9 mouse cellular contexts compared by ENCODE assay signal in genomic region chr17:25114908-25115645, GRCm38 (mm10). TPM values are rescaled to one million over a fixed set of nuclear protein-coding genes. Genes with fewer than 3 reads are reported as not detected.
A peak's percentile ranks its signal among the peaks of the same experiment; 100 is the strongest.
DNase-seq lines count a peak whose midpoint lies in the region; ATAC-seq and TF ChIP-seq lines count a peak whose summit lies in the region.
"Had no signal": no experiment of that assay in that cellular context is flagged by ENCODE, and none has a peak within 500 bp of the region (broad histone marks: within the 10 kb centered on the region; RNA-seq: fewer than 3 reads in every experiment).

No protein-coding gene starts in this region.

- H3K4me1 ChIP-seq in cerebellum, adult 2 months (ENCODE audit: control insufficient read depth, insufficient read depth, low read length): peaks cover 27% of the 10 kb centered on the region
- peaks cover 10% of the 10 kb centered on the region for H3K4me1 ChIP-seq in testis, adult 2 months (ENCODE audit: control insufficient read depth, insufficient read depth, low read length)
- peaks cover 39% of the 10 kb centered on the region for H3K4me1 ChIP-seq in liver, embryonic 15.5 days (replicated peaks)
- peaks cover 11% of the 10 kb centered on the region for H3K4me1 ChIP-seq in stomach, embryonic 16.5 days (ENCODE audit: control insufficient read depth, insufficient read depth, low read length)

- no peaks in the 10 kb centered on the region for H3K36me3 ChIP-seq in testis, adult 2 months (ENCODE audit: control insufficient read depth, insufficient read depth, low read length)
- H3K36me3 ChIP-seq in liver, embryonic 15.5 days (replicated peaks): peaks cover 11% of the 10 kb centered on the region; the same call in 1 of the 2 replicates
- H3K36me3 ChIP-seq in stomach, embryonic 16.5 days (ENCODE audit: control insufficient read depth, insufficient read depth, low read length): no peaks in the 10 kb centered on the region

- H3K27ac ChIP-seq in cerebellum, adult 2 months (ENCODE audit: insufficient read depth, low read length): peak overlapping the region; percentile 94
- H3K27ac ChIP-seq in testis, adult 2 months (ENCODE audit: control insufficient read depth, insufficient read depth, low read depth, low read length): peak overlapping the region; percentile 89
- H3K27ac ChIP-seq in liver, embryonic 15.5 days (replicated peaks): peak overlapping the region; percentile 85
- peak overlapping the region; percentile 96 for H3K27ac ChIP-seq in stomach, embryonic 16.5 days (ENCODE audit: low read length)

- WGBS in cerebellum, adult 2 months: 4% methylated on average over 23 of the region's 23 CpGs
- 9% methylated on average over 23 of the region's 23 CpGs for WGBS in liver, embryonic 15.5 days (ENCODE audit: insufficient replicate concordance)
- WGBS in stomach, embryonic 16.5 days: 9% methylated on average over 23 of the region's 23 CpGs

- peak overlapping the region; percentile 79 for H3K4me3 ChIP-seq in cerebellum, adult 2 months (replicated peaks; ENCODE audit: insufficient read depth, low read depth, low read length)
- H3K4me3 ChIP-seq in testis, adult 2 months (ENCODE audit: control insufficient read depth, low read depth, low read length): peak overlapping the region; percentile 89
- H3K4me3 ChIP-seq in liver, embryonic 15.5 days (replicated peaks): peak overlapping the region; percentile 74
- H3K4me3 ChIP-seq in stomach, embryonic 16.5 days (replicated peaks; ENCODE audit: low read length): peak overlapping the region; percentile 51

- DNase-seq in cerebellum, adult 2 months: peak in 1 of 2 experiments; percentile 32
- DNase-seq in cerebellum, adult 9-11 months: no peak
- DNase-seq in testis, postnatal 14 days (ENCODE audit: low spot score): no peak
- no peak for DNase-seq in urinary bladder, postnatal 14 days (ENCODE audit: low spot score)

- no peaks in the 10 kb centered on the region for H3K27me3 ChIP-seq in cerebellum, adult 2 months (ENCODE audit: control insufficient read depth, insufficient read depth, low read length)
- H3K27me3 ChIP-seq in testis, adult 2 months (ENCODE audit: control insufficient read depth, insufficient read depth, low read length): no peaks in the 10 kb centered on the region
- peaks cover 8% of the 10 kb centered on the region for H3K27me3 ChIP-seq in liver, embryonic 15.5 days
- no peaks in the 10 kb centered on the region for H3K27me3 ChIP-seq in stomach, embryonic 16.5 days (ENCODE audit: control insufficient read depth, insufficient read depth, low read length)

- H3K9ac ChIP-seq in liver, embryonic 15.5 days: peak overlapping the region; percentile 69
- H3K9ac ChIP-seq in stomach, embryonic 16.5 days (ENCODE audit: low read length): peak overlapping the region; percentile 69

- no peaks in the 10 kb centered on the region for H3K9me3 ChIP-seq in liver, embryonic 15.5 days (replicated peaks)
- H3K9me3 ChIP-seq in stomach, embryonic 16.5 days (replicated peaks; ENCODE audit: control insufficient read depth, low read length): no peaks in the 10 kb centered on the region

- no peak for TF ChIP-seq CTCF in cerebellum, adult 2 months (IDR thresholded peaks at IDR 0.05; ENCODE audit: borderline replicate concordance, insufficient read depth, low read depth, low read length)
- no peak for TF ChIP-seq CTCF in testis, adult 2 months (IDR thresholded peaks at IDR 0.05; ENCODE audit: control insufficient read depth, insufficient read depth, insufficient replicate concordance, low read depth, low read length)

- peak; percentile 19 to 37 for ATAC-seq in hematopoietic stem cell, adult 5-6 weeks (replicated peaks in 1 of 2; ENCODE audit: insufficient read depth in 1 of 2, low FRiP score in 2 of 2, low TSS enrichment in 1 of 2, low read depth in 1 of 2, poor library complexity in 2 of 2, severe bottlenecking in 2 of 2)
- peak; percentile 68 for ATAC-seq in liver, embryonic 15.5 days (ENCODE audit: insufficient read depth)
- peak; percentile 70 for ATAC-seq in stomach, embryonic 16.5 days (ENCODE audit: insufficient read depth, low FRiP score)

- H3K4me2 ChIP-seq in liver, embryonic 15.5 days: peak overlapping the region; percentile 100
- H3K4me2 ChIP-seq in stomach, embryonic 16.5 days (ENCODE audit: low read depth, low read length): peak overlapping the region; percentile 68

- TF ChIP-seq POLR2A in cerebellum, adult 2 months (IDR thresholded peaks at IDR 0.05; ENCODE audit: borderline replicate concordance, insufficient read depth, low read length): no peak
- no peak for TF ChIP-seq POLR2A in testis, adult 2 months (IDR thresholded peaks at IDR 0.05; ENCODE audit: control insufficient read depth, low read depth, low read length)

RNA-seq across cellular contexts. Expression of gene Telo2, which starts 0.7 kb away (rescaled TPM):
- polyA plus RNA-seq in cerebellum, adult 2 months (2012; rRNA removed): 39.5 and 43.7 TPM in 2 replicates
- polyA plus RNA-seq in testis, adult 2 months (2012; rRNA removed): 5.4 and 7.0 TPM in 2 replicates
- total RNA-seq in hematopoietic stem cell, adult 5-6 weeks (2017): 22.5 and 28.7 TPM in 2 replicates
- polyA plus RNA-seq in liver, embryonic 15.5 days (2015; fragmentation: Nextera tagmentation; extraction: Ambion mirVana): 14.3 and 17.4 TPM in 2 replicates
- polyA plus RNA-seq in stomach, embryonic 16.5 days (2015; fragmentation: Nextera tagmentation; extraction: Ambion mirVana): 38.9 and 39.9 TPM in 2 replicates

RNA-seq across cellular contexts. Expression of gene Ptx4, which starts 5.5 kb away (rescaled TPM):
- 0.11 TPM in 1 of 2 replicates, not detected in the other for polyA plus RNA-seq in cerebellum, adult 2 months (2012; rRNA removed)
- 0.23 and 0.40 TPM in 2 replicates for polyA plus RNA-seq in testis, adult 2 months (2012; rRNA removed)
- 0.40 TPM in 1 of 2 replicates, not detected in the other for total RNA-seq in hematopoietic stem cell, adult 5-6 weeks (2017)
- 0.06 and 0.10 TPM in 2 replicates for polyA plus RNA-seq in liver, embryonic 15.5 days (2015; fragmentation: Nextera tagmentation; extraction: Ambion mirVana)
- 0.50 and 0.56 TPM in 2 replicates for polyA plus RNA-seq in stomach, embryonic 16.5 days (2015; fragmentation: Nextera tagmentation; extraction: Ambion mirVana)

RNA-seq across cellular contexts. Expression of gene Clcn7, which starts 18.1 kb away (rescaled TPM):
- 50.3 and 52.7 TPM in 2 replicates for polyA plus RNA-seq in cerebellum, adult 2 months (2012; rRNA removed)
- 14.1 and 14.8 TPM in 2 replicates for polyA plus RNA-seq in testis, adult 2 months (2012; rRNA removed)
- 7.0 and 7.7 TPM in 2 replicates for total RNA-seq in hematopoietic stem cell, adult 5-6 weeks (2017)
- 10.7 TPM in 2 replicates for polyA plus RNA-seq in liver, embryonic 15.5 days (2015; fragmentation: Nextera tagmentation; extraction: Ambion mirVana)
- polyA plus RNA-seq in stomach, embryonic 16.5 days (2015; fragmentation: Nextera tagmentation; extraction: Ambion mirVana): 21.4 and 24.7 TPM in 2 replicates

RNA-seq across cellular contexts. Expression of gene Tmem204, which starts 31.7 kb away (rescaled TPM):
- 20.4 and 22.8 TPM in 2 replicates for polyA plus RNA-seq in cerebellum, adult 2 months (2012; rRNA removed)
- polyA plus RNA-seq in testis, adult 2 months (2012; rRNA removed): 4.1 and 5.2 TPM in 2 replicates
- not detected in 2 replicates for total RNA-seq in hematopoietic stem cell, adult 5-6 weeks (2017)
- 5.6 and 6.5 TPM in 2 replicates for polyA plus RNA-seq in liver, embryonic 15.5 days (2015; fragmentation: Nextera tagmentation; extraction: Ambion mirVana)
- 24.1 and 25.2 TPM in 2 replicates for polyA plus RNA-seq in stomach, embryonic 16.5 days (2015; fragmentation: Nextera tagmentation; extraction: Ambion mirVana)

RNA-seq across cellular contexts. Expression of gene Ccdc154, which starts 47.2 kb away (rescaled TPM):
- polyA plus RNA-seq in cerebellum, adult 2 months (2012; rRNA removed): 0.06 and 0.10 TPM in 2 replicates
- 22.6 and 23.5 TPM in 2 replicates for polyA plus RNA-seq in testis, adult 2 months (2012; rRNA removed)
- not detected in 2 replicates for total RNA-seq in hematopoietic stem cell, adult 5-6 weeks (2017)
- polyA plus RNA-seq in liver, embryonic 15.5 days (2015; fragmentation: Nextera tagmentation; extraction: Ambion mirVana): not detected in 2 replicates
- 0.79 TPM in 2 replicates for polyA plus RNA-seq in stomach, embryonic 16.5 days (2015; fragmentation: Nextera tagmentation; extraction: Ambion mirVana)
- total RNA-seq: left cerebral cortex, adult 18-20 months had no signal
